In genomic region chr5:81020281-81021005, GRCm38 (mm10) we compare ENCODE assay signal across 8 mouse cellular contexts. TPM values are rescaled to one million over a fixed set of nuclear protein-coding genes. Genes with fewer than 3 reads are reported as not detected.
DNase-seq lines count a peak whose midpoint lies in the region; ATAC-seq and TF ChIP-seq lines count a peak whose summit lies in the region.

No protein-coding gene starts in this region.

- DNase-seq in adrenal gland, adult 18-20 months (ENCODE audit: low spot score in 2 of 2), result peak; percentile 12 to 26
- DNase-seq in cerebellum, adult 9-10 months, result peak; percentile 65
- DNase-seq in hindbrain, embryonic 11.5 days (ENCODE audit: low spot score), result peak; percentile 81
- DNase-seq in left cerebral cortex, adult 2 months (ENCODE audit: extremely low spot score in 1 of 2, low spot score in 2 of 2), result peak; percentile 65 to 71
- peak; percentile 48 for DNase-seq in lung, postnatal 14 days
- peak; percentile 71 for DNase-seq in right cerebral cortex, adult 18-20 months
- no peak for DNase-seq in natural killer cell, adult 2 months (ENCODE audit: low spot score in 2 of 2)

- H3K27ac ChIP-seq in hindbrain, embryonic 11.5 days (ENCODE audit: low read depth, low read length), result peak overlapping the region; percentile 97
- peak overlapping the region; percentile 96 for H3K27ac ChIP-seq in left cerebral cortex, adult 2 months

- no peaks in the 10 kb centered on the region for H3K9me3 ChIP-seq in hindbrain, embryonic 11.5 days (ENCODE audit: control insufficient read depth, low read length)

- peak overlapping the region; percentile 75 for H3K9ac ChIP-seq in hindbrain, embryonic 11.5 days (ENCODE audit: low read depth, low read length)

- peak; percentile 14; the same call in 1 of the 2 replicates for ATAC-seq in frontal cortex, adult (ENCODE audit: low TSS enrichment)
- ATAC-seq in hindbrain, embryonic 11.5 days (ENCODE audit: low FRiP score), result peak; percentile 65

- TF ChIP-seq CTCF in left cerebral cortex, adult 2 months (IDR thresholded peaks at IDR 0.05), result no peak

- under 1% methylated on average over 56 of the region's 67 CpGs for WGBS in hindbrain, embryonic 11.5 days

- peaks cover 4% of the 10 kb centered on the region; the same call in 1 of the 2 replicates for H3K4me1 ChIP-seq in hindbrain, embryonic 11.5 days (replicated peaks; ENCODE audit: control insufficient read depth, insufficient read depth, low read length)

- peak overlapping the region; percentile 93 for H3K4me2 ChIP-seq in hindbrain, embryonic 11.5 days (replicated peaks; ENCODE audit: low read depth, low read length)

- no peaks in the 10 kb centered on the region for H3K27me3 ChIP-seq in hindbrain, embryonic 11.5 days (ENCODE audit: control insufficient read depth, insufficient read depth, low read length)

- H3K4me3 ChIP-seq in hindbrain, embryonic 11.5 days (ENCODE audit: low read depth, low read length), result peak overlapping the region; percentile 79
- peak overlapping the region; percentile 81 for H3K4me3 ChIP-seq in left cerebral cortex, adult 2 months

- intact Hi-C loops in left cerebral cortex, adult 2 months (cut with DNase I), result loop anchor here (2.0 to 10.0 kb wide), 6 partner anchors 137 to 1327 kb away; no protein-coding TSS in a partner anchor

- H3K36me3 ChIP-seq in hindbrain, embryonic 11.5 days (ENCODE audit: control insufficient read depth, insufficient read depth, low read length), result no peaks in the 10 kb centered on the region

RNA-seq across cellular contexts. Expression of gene Adgrl3, which starts 0.5 kb away (rescaled TPM):
- total RNA-seq in adrenal gland, adult 18-20 months (2021), result 1 to 10 TPM; 5.1 to 5.5 TPM
- polyA plus RNA-seq in hindbrain, embryonic 11.5 days (2014; fragmentation: Nextera tagmentation; extraction: Ambion mirVana), result 30.9 and 40.2 TPM in 2 replicates
- 100 to 1,000 TPM; 219 to 231 TPM for total RNA-seq in left cerebral cortex, adult 2 months (2021)

Comparison
In these comparisons a context has a peak if more than half of its experiments do, and no peak if none do; other contexts are left out.
1. DNase-seq: peak in adrenal gland, adult 18-20 months (2 of 2), cerebellum, adult 9-10 months (single experiment), hindbrain, embryonic 11.5 days (single experiment), left cerebral cortex, adult 2 months (2 of 2), lung, postnatal 14 days (single experiment) and right cerebral cortex, adult 18-20 months (single experiment); none in natural killer cell, adult 2 months (0 of 2).
2. RNA of gene Adgrl3, which starts 0.5 kb away (total RNA-seq): 219 to 231 TPM in left cerebral cortex, adult 2 months; 5.1 to 5.5 TPM in adrenal gland, adult 18-20 months; every median in the first group is over 10 times any median in the second.